14 mouse cellular contexts compared by ENCODE assay signal in genomic region chr2:131124166-131124565, GRCm38 (mm10). TPM values are rescaled to one million over a fixed set of nuclear protein-coding genes. Genes with fewer than 3 reads are reported as not detected.
DNase-seq lines count a peak whose midpoint lies in the region; ATAC-seq and TF ChIP-seq lines count a peak whose summit lies in the region.
"Had no signal": no experiment of that assay in that cellular context is flagged by ENCODE, and none has a peak within 500 bp of the region (broad histone marks: within the 10 kb centered on the region; RNA-seq: fewer than 3 reads in every experiment).

No protein-coding gene starts in this region.

- no peaks in the 10 kb centered on the region for H3K36me3 ChIP-seq in kidney, embryonic 14.5 days (ENCODE audit: control insufficient read depth, insufficient read depth, low read length)
- H3K36me3 ChIP-seq in C2C12 (ENCODE audit: control insufficient read depth, insufficient read depth) = no peaks in the 10 kb centered on the region
- no peaks in the 10 kb centered on the region for H3K36me3 ChIP-seq in heart, embryonic 16.5 days (ENCODE audit: control insufficient read depth, insufficient read depth)
- no peaks in the 10 kb centered on the region for H3K36me3 ChIP-seq in limb, embryonic 13.5 days
- H3K36me3 ChIP-seq in hindbrain, embryonic 12.5 days = no peaks in the 10 kb centered on the region
- H3K36me3 ChIP-seq: hindbrain, embryonic 15.5 days; liver, embryonic 13.5 days had no signal

- 71% methylated on average over 3 of the region's 3 CpGs for WGBS in kidney, embryonic 14.5 days
- 61% methylated on average over 3 of the region's 3 CpGs for WGBS in heart, embryonic 16.5 days
- 74% methylated on average over 3 of the region's 3 CpGs for WGBS in limb, embryonic 13.5 days
- 75% methylated on average over 3 of the region's 3 CpGs for WGBS in hindbrain, embryonic 12.5 days

- H3K4me3 ChIP-seq in kidney, embryonic 14.5 days (ENCODE audit: low read length) = no peak overlapping the region
- H3K4me3 ChIP-seq in C2C12 (ENCODE audit: insufficient read depth, poor library complexity, severe bottlenecking) = no peak overlapping the region
- no peak overlapping the region for H3K4me3 ChIP-seq in heart, embryonic 16.5 days (ENCODE audit: low read length)
- no peak overlapping the region for H3K4me3 ChIP-seq in limb, embryonic 13.5 days
- H3K4me3 ChIP-seq in hindbrain, embryonic 12.5 days = no peak overlapping the region
- H3K4me3 ChIP-seq: hindbrain, embryonic 15.5 days; liver, embryonic 13.5 days had no signal

- no peak overlapping the region for H3K4me2 ChIP-seq in kidney, embryonic 14.5 days (replicated peaks; ENCODE audit: low read depth, low read length)
- H3K4me2 ChIP-seq in heart, embryonic 16.5 days (ENCODE audit: low read depth, low read length) = no peak overlapping the region
- H3K4me2 ChIP-seq in limb, embryonic 13.5 days (replicated peaks) = no peak overlapping the region
- H3K4me2 ChIP-seq in hindbrain, embryonic 12.5 days (replicated peaks) = no peak overlapping the region
- H3K4me2 ChIP-seq: hindbrain, embryonic 15.5 days; liver, embryonic 13.5 days had no signal

- H3K79me2 ChIP-seq in C2C12 (ENCODE audit: control insufficient read depth, insufficient read depth) = no peaks in the 10 kb centered on the region

- no peaks in the 10 kb centered on the region for H3K27me3 ChIP-seq in kidney, embryonic 14.5 days (ENCODE audit: control insufficient read depth, insufficient read depth, low read length)
- no peaks in the 10 kb centered on the region for H3K27me3 ChIP-seq in C2C12 (ENCODE audit: control insufficient read depth, insufficient read depth, insufficient read length)
- no peaks in the 10 kb centered on the region; the same call in 1 of the 2 replicates for H3K27me3 ChIP-seq in heart, embryonic 16.5 days (ENCODE audit: control insufficient read depth, insufficient read depth, low read length)
- H3K27me3 ChIP-seq in limb, embryonic 13.5 days = no peaks in the 10 kb centered on the region
- H3K27me3 ChIP-seq in hindbrain, embryonic 12.5 days = 0 out of 2 replicates have a peak, but pooled peaks cover 3% of the 10 kb centered on the region
- H3K27me3 ChIP-seq: hindbrain, embryonic 15.5 days had no signal

- TF ChIP-seq CTCF in C2C12 (IDR thresholded peaks at IDR 0.05; ENCODE audit: control insufficient read depth, insufficient read depth, insufficient read length) = no peak

- no peak for ATAC-seq in kidney, embryonic 14.5 days (ENCODE audit: low FRiP score, low TSS enrichment)
- ATAC-seq in heart, embryonic 16.5 days (replicated peaks; ENCODE audit: extremely low read depth, insufficient read depth, low FRiP score) = no peak
- no peak for ATAC-seq in limb, embryonic 13.5 days (ENCODE audit: low FRiP score, low read depth)
- ATAC-seq in hindbrain, embryonic 12.5 days (ENCODE audit: low FRiP score) = no peak
- ATAC-seq: CD4-positive, CD25-positive, alpha-beta regulatory T cell, adult 4 months; Patski had no signal

- H3K27ac ChIP-seq in kidney, embryonic 14.5 days (ENCODE audit: low read depth, low read length) = no peak overlapping the region
- H3K27ac ChIP-seq in heart, embryonic 16.5 days (ENCODE audit: low read length) = peak overlapping the region; percentile 55; the same call in 1 of the 2 replicates
- no peak overlapping the region for H3K27ac ChIP-seq in limb, embryonic 13.5 days
- H3K27ac ChIP-seq in hindbrain, embryonic 12.5 days = no peak overlapping the region
- H3K27ac ChIP-seq: hindbrain, embryonic 15.5 days; liver, embryonic 13.5 days had no signal

- peaks cover 31% of the 10 kb centered on the region for H3K4me1 ChIP-seq in kidney, embryonic 14.5 days (ENCODE audit: control insufficient read depth, insufficient read depth, low read length)
- peaks cover 13% of the 10 kb centered on the region; the same call in 1 of the 2 replicates for H3K4me1 ChIP-seq in heart, embryonic 16.5 days (ENCODE audit: control insufficient read depth, insufficient read depth, low read length)
- H3K4me1 ChIP-seq in limb, embryonic 13.5 days = peaks cover 30% of the 10 kb centered on the region
- peaks cover 20% of the 10 kb centered on the region for H3K4me1 ChIP-seq in hindbrain, embryonic 12.5 days

- H3ac ChIP-seq in C2C12 (ENCODE audit: control insufficient read depth, insufficient read length, low read depth) = no peak overlapping the region

- DNase-seq in kidney, adult 11 months = peak; percentile 49
- no peak for DNase-seq in thymus, adult 18-20 months
- DNase-seq in ovary, postnatal 14 days (ENCODE audit: low spot score) = no peak
- DNase-seq: cerebellum, postnatal 14 days; liver, embryonic 13.5 days; thymus, postnatal 25 days had no signal

- no peaks in the 10 kb centered on the region for H3K9me3 ChIP-seq in kidney, embryonic 14.5 days (ENCODE audit: control insufficient read depth, low read length)
- H3K9me3 ChIP-seq in heart, embryonic 16.5 days (replicated peaks; ENCODE audit: control insufficient read depth, low read length) = no peaks in the 10 kb centered on the region
- H3K9me3 ChIP-seq in limb, embryonic 13.5 days = no peaks in the 10 kb centered on the region
- H3K9me3 ChIP-seq in hindbrain, embryonic 12.5 days (replicated peaks) = no peaks in the 10 kb centered on the region
- H3K9me3 ChIP-seq: hindbrain, embryonic 15.5 days; liver, embryonic 13.5 days had no signal

- no peaks in the 10 kb centered on the region for H3K79me3 ChIP-seq in C2C12 (ENCODE audit: low read depth)

- H3K9ac ChIP-seq in kidney, embryonic 14.5 days (ENCODE audit: low read depth, low read length) = no peak overlapping the region
- H3K9ac ChIP-seq in heart, embryonic 16.5 days (ENCODE audit: low read length) = no peak overlapping the region
- 0 out of 2 replicates have a peak overlapping the region, but pooled peaks have one; percentile 31 for H3K9ac ChIP-seq in limb, embryonic 13.5 days
- no peak overlapping the region for H3K9ac ChIP-seq in hindbrain, embryonic 12.5 days
- H3K9ac ChIP-seq: hindbrain, embryonic 15.5 days; liver, embryonic 13.5 days had no signal

TF ChIP-seq in C2C12, 6 proteins besides CTCF, POLR2A, EP300 and RAD21:
- no peak for TF ChIP-seq FOSL1 (IDR thresholded peaks at IDR 0.05; ENCODE audit: insufficient read depth, low read length, poor library complexity, severe bottlenecking)
- no peak for TF ChIP-seq MYOG (IDR thresholded peaks at IDR 0.05; ENCODE audit: control insufficient read depth, extremely low read depth, insufficient read length)
- TF ChIP-seq CEBPB (IDR thresholded peaks at IDR 0.05; ENCODE audit: low read depth) = no peak
- TF ChIP-seq MYOD1 (IDR thresholded peaks at IDR 0.05; ENCODE audit: control insufficient read depth, insufficient read length, low read depth) = peak; percentile 42
- TF ChIP-seq USF1 (IDR thresholded peaks at IDR 0.05; ENCODE audit: low read depth) = no peak
- no peak for TF ChIP-seq MAX (IDR thresholded peaks at IDR 0.05)
TF ChIP-seq in C2C12: peak in this region for 1.

RNA-seq across cellular contexts. Expression of gene Hspa12b, which starts 2.9 kb away (rescaled TPM):
- polyA plus RNA-seq in kidney, embryonic 14.5 days (2014; fragmentation: Nextera tagmentation; extraction: Ambion mirVana) = 8.6 and 10.0 TPM in 2 replicates
- 6.0 TPM for polyA plus RNA-seq in C2C12 (2012; fragmentation: generic; extraction: Trizol)
- 11.6 and 12.8 TPM in 2 replicates for polyA plus RNA-seq in heart, embryonic 16.5 days (2015; fragmentation: Nextera tagmentation; extraction: Ambion mirVana)
- 22.0 and 22.9 TPM in 2 replicates for polyA plus RNA-seq in limb, embryonic 13.5 days (2015; fragmentation: Nextera tagmentation; extraction: Ambion mirVana)
- polyA plus RNA-seq in hindbrain, embryonic 12.5 days (2016; fragmentation: Nextera tagmentation; extraction: Ambion mirVana) = 8.6 and 8.9 TPM in 2 replicates
- polyA plus RNA-seq: CD4-positive, CD25-positive, alpha-beta regulatory T cell, adult 4 months had no signal

RNA-seq across cellular contexts. Expression of gene Gm11037, which starts 9.1 kb away (rescaled TPM):
- not detected in 2 replicates for polyA plus RNA-seq in kidney, embryonic 14.5 days (2014; fragmentation: Nextera tagmentation; extraction: Ambion mirVana)
- polyA plus RNA-seq in C2C12 (2012; fragmentation: generic; extraction: Trizol) = not detected
- not detected in 2 replicates for polyA plus RNA-seq in heart, embryonic 16.5 days (2015; fragmentation: Nextera tagmentation; extraction: Ambion mirVana)
- polyA plus RNA-seq in limb, embryonic 13.5 days (2015; fragmentation: Nextera tagmentation; extraction: Ambion mirVana) = not detected in 2 replicates
- not detected in 2 replicates for polyA plus RNA-seq in hindbrain, embryonic 12.5 days (2016; fragmentation: Nextera tagmentation; extraction: Ambion mirVana)
- polyA plus RNA-seq: CD4-positive, CD25-positive, alpha-beta regulatory T cell, adult 4 months; hindbrain, embryonic 15.5 days; liver, embryonic 13.5 days; Patski had no signal

RNA-seq across cellular contexts. Expression of gene 1700037H04Rik, which starts 35.7 kb away (rescaled TPM):
- polyA plus RNA-seq in kidney, embryonic 14.5 days (2014; fragmentation: Nextera tagmentation; extraction: Ambion mirVana) = 99.3 and 101 TPM in 2 replicates
- polyA plus RNA-seq in C2C12 (2012; fragmentation: generic; extraction: Trizol) = 98.0 TPM
- 65.1 and 73.7 TPM in 2 replicates for polyA plus RNA-seq in heart, embryonic 16.5 days (2015; fragmentation: Nextera tagmentation; extraction: Ambion mirVana)
- polyA plus RNA-seq in limb, embryonic 13.5 days (2015; fragmentation: Nextera tagmentation; extraction: Ambion mirVana) = 55.2 and 56.0 TPM in 2 replicates
- 87.4 and 89.7 TPM in 2 replicates for polyA plus RNA-seq in hindbrain, embryonic 12.5 days (2016; fragmentation: Nextera tagmentation; extraction: Ambion mirVana)

RNA-seq across cellular contexts. Expression of gene Siglec1, which starts 37.6 kb away (rescaled TPM):
- 0.27 and 0.47 TPM in 2 replicates for polyA plus RNA-seq in kidney, embryonic 14.5 days (2014; fragmentation: Nextera tagmentation; extraction: Ambion mirVana)
- polyA plus RNA-seq in C2C12 (2012; fragmentation: generic; extraction: Trizol) = 0.01 TPM
- polyA plus RNA-seq in heart, embryonic 16.5 days (2015; fragmentation: Nextera tagmentation; extraction: Ambion mirVana) = 0.46 and 0.49 TPM in 2 replicates
- 0.17 and 0.19 TPM in 2 replicates for polyA plus RNA-seq in limb, embryonic 13.5 days (2015; fragmentation: Nextera tagmentation; extraction: Ambion mirVana)
- polyA plus RNA-seq in hindbrain, embryonic 12.5 days (2016; fragmentation: Nextera tagmentation; extraction: Ambion mirVana) = 0.08 and 0.20 TPM in 2 replicates
- polyA plus RNA-seq: CD4-positive, CD25-positive, alpha-beta regulatory T cell, adult 4 months had no signal

RNA-seq across cellular contexts. Expression of gene Cenpb, which starts 55.7 kb away (rescaled TPM):
- 6.9 and 8.0 TPM in 2 replicates for polyA plus RNA-seq in kidney, embryonic 14.5 days (2014; fragmentation: Nextera tagmentation; extraction: Ambion mirVana)
- polyA plus RNA-seq in C2C12 (2012; fragmentation: generic; extraction: Trizol) = 168 TPM
- 7.4 and 7.9 TPM in 2 replicates for polyA plus RNA-seq in heart, embryonic 16.5 days (2015; fragmentation: Nextera tagmentation; extraction: Ambion mirVana)
- polyA plus RNA-seq in limb, embryonic 13.5 days (2015; fragmentation: Nextera tagmentation; extraction: Ambion mirVana) = 11.2 and 11.6 TPM in 2 replicates
- polyA plus RNA-seq in hindbrain, embryonic 12.5 days (2016; fragmentation: Nextera tagmentation; extraction: Ambion mirVana) = 18.3 and 18.5 TPM in 2 replicates
